Mouse (Mus musculus) megakaryocyte progenitor cell, adult 5-6 weeks (primary cell): ENCODE measurements around the gene Poln. TPM values are rescaled to one million over a fixed set of nuclear protein-coding genes. Genes with fewer than 3 reads are reported as not detected.

Source experiments
- ATAC-seq: replicated peaks from 2 replicates; pipeline ENCODE4 v1.8.0; 2016; ENCODE audit warnings: mild to moderate bottlenecking, moderate TSS enrichment, inconsistent platforms; ENCODE audit not compliant: poor library complexity
- total RNA-seq, 2 experiments: library from RNA; stranded (forward) in 1 of 2; stranded (reverse) in 1 of 2; fragments of 157-497, 149-512 nt in 1 of 2; fragments of 200-1000 nt in 1 of 2; gene quantifications; 2 replicates each; pipeline versions ENCODE4 v1.2.3 to v1.2.4; 2015 to 2017

Gene Poln
- total RNA-seq, 2 experiments from 2014 or later: 1.7 to 2.5 TPM

DNA sequence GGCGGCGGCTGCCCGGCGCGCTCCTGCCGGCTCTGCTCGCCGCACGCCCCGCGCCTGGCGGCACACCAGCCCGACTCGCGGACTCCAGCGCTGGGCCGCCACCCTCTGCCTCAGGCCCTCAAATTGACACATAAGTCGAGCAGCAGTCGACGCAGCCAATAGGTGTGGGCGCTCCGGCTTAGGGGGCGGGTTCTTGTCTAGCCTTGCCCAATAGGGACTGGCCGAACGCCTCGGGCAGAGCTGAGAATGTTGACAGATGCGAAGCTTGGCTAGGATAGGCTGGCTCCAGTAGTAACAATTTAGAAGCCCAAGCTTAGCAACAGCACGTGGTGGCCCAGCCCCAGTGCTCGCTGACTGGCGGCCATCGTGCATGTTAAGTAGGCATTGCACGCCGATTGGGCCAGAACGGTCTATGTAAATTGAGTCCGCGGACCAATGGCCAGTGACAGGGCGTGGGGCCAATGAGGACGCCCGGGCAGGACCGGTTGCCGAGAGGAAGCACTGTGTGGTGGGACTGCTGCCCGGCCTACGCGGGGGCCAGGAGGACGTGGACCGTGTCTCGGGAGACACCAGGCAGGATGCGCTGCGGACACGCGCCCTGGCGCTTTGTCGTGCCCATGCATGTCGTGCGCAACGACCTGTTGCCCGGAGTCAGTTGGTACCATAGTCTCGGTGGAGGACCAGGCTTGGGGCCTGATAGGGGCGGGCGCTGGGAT, 18.5 kb upstream of the Poln start, which contains the start of gene Mxd4:
Gene Mxd4, minus strand, starts transcription at position 120 of the 716 bp plus-strand sequence.
- ATAC-seq: peak; percentile 91

GRCm38 (mm10) chr5:34186961-34187391, 17.7 kb upstream of the Poln start:
- 0 out of 2 replicates have a peak, but pooled peaks have one; percentile 6 for ATAC-seq

GRCm38 (mm10) chr5:34186391-34186790, 17.1 kb upstream of the Poln start:
- no peak for ATAC-seq

DNA sequence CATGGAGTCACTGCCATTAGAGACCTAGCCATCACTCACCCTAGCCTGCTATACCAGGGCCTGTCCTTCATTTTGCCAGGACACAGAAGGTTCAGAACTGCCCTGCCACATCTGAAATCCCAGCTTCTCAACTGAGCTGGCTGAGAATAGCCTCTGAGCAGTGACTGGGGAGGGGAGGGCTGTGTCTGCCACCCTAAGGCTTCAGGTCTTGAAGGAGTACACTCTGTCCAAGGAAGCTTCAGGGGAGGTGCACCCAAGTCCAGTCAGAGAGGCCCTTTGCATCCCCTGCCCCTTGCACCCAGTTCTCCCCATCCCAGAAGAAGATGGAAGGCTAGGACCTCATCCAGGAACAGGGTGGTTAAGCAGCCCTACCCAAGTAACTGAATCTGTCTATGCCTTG, 16.5 kb upstream of the Poln start:
- no peak for ATAC-seq

DNA sequence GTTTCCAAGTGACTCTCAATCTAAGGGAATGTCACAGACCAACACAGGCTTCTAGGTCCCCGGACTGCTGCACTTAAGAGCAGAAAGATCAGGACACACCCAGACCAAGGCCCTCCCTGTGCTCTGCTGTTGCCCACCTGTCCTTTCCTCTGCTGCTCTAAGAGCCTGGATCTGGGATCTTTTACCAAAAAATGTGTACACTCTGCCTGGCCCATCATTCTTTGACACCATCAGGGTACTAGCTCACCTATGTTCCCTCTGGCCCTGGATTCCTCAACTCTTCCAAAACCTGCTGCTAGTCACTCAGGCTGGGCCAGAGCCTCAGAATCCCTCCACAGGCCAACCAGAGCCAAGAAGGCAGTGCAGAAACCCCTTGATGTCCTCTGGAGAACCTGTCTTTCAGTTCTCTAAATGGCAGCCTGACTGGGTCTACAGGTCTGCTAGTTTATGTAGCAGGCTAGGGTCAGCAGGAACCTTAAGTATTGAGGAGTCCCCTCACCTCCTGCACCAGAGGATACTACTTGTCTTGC, 15.9 kb upstream of the Poln start:
- ATAC-seq: no peak

DNA sequence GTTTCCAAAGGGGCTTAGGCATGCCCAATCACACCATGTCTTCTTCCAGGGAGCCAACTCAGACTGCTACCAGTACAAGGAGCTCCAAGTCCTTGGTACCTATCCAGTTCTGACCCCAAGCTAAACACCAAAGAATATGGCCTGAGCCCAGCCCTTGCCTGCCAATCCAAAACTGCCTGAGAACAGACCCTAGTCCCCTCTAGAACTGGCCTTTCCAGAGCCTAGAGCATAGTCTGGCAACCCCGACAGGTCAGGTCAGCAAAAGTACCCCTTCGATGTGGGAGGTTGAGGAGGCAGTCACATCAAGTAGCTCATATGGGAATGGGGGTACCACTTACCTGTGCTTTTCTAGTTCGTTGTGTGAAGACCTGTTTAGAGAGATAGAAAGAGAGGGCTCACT, 14.7 kb upstream of the Poln start:
- no peak for ATAC-seq

DNA sequence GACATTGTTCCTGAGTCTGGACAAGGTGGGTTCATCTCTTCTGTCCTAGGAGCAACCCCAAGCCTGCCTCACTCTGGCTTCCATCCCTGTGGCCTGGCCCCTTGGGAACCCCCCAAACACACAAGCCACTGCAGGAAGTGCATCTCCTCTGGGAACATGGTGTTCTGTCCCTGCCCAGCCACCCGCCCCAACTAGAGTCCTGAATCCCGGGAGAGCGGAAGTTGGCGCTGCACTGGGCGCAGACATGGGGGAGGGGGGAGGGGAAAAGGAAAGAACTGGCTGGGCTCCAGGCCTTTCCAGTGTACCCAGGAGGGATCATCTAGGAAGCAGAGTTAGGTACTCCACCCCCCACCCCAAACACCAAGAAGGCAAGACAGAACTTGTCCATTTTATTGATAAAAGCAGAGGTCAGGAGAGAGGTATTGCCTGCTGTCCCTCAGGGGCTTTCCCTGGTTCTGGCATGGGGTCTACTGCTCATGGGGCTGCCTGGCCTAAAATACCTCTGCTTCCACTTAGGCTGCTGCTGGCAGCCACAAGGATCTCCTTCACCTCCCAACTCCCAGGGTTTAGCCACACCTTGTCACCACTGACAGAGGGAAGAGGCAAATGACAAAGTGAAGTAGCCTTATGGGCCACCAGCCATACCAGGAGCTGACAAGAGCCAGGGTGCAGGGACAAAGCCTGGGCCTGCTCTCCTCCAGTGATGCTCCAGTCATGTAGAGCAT, 14.1 kb upstream of the Poln start:
- ATAC-seq: no peak

DNA sequence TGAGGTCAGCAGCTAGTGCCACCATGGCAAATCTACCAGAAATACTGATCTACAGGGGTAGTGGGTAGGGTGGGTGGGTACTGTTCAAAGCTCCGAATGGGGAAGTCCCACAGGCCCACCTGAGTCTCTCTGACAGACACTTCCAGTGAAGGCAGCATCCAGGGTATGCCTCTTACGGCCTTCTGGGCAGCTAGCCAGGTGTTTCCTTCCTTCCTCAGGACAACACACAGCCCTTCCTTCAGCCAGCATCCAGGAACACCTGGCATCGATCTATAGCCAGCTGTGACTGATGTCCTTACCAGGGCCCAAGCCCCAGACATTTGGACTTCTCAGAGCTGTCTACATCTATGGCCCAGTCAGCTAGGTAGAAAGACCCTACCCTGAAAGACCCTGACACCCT, 13.2 kb upstream of the Poln start:
- no peak for ATAC-seq

DNA sequence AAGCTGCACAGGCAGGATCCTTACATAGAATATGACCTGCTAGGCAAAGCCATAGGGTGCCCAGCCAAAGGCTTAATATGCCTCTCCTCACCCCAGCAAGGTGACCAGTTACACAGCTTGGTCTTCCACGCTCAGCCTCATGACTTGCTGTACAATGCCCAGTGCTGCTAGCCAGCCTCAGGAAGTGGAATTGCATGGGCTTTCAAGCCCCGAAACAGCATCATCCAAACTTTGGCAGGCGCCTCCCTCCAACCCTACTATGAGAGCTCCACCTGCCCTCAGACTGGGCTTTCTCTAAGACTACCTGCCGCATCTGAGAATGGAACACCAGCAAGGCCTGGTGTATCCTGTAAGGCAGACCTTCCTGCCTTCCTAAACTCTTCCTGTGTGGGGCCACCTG, 8.6 kb upstream of the Poln start:
- no peak for ATAC-seq

DNA sequence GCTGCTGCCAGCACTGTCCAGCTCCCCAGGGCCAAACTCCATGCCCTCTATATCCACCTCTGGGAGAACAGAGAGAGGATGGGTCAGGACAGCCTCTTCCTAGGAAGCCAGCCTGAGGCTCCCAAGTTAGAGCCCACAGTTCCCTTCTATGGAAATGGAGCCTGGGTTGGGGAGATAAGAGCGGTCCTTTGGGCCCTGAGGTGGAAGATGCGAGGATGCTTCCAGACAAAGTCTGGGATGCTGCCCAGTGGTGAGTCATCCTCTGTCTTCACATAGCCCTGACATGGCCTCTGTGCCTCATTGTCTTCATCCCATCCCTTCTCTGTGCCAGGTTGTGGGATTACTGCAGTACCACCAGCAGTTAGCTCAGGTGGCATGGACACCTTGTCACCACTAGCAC, 7.8 kb upstream of the Poln start:
- no peak for ATAC-seq

DNA sequence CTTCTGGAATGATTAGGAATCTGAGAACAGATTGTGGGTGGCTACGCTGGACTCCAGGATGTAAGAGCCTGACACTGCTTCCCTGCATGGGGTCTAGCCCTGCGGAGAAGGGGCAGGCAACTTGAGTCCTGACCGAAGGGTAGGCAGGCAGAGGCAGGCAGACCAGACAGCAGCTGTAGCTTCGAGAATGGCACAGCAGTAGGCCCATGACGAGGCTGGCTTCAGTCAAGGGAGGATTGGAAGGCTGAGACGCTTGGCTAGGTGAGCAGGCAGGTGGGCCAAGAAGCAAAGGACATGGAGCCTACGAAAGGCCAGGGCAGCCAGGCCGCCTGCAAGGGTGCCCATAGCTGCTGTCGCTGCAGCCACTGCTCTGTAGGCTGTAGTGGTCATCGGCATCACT, 7.4 kb upstream of the Poln start:
- no peak for ATAC-seq

GRCm38 (mm10) chr5:34175403-34175694, 6.1 kb upstream of the Poln start:
- no peak for ATAC-seq

DNA sequence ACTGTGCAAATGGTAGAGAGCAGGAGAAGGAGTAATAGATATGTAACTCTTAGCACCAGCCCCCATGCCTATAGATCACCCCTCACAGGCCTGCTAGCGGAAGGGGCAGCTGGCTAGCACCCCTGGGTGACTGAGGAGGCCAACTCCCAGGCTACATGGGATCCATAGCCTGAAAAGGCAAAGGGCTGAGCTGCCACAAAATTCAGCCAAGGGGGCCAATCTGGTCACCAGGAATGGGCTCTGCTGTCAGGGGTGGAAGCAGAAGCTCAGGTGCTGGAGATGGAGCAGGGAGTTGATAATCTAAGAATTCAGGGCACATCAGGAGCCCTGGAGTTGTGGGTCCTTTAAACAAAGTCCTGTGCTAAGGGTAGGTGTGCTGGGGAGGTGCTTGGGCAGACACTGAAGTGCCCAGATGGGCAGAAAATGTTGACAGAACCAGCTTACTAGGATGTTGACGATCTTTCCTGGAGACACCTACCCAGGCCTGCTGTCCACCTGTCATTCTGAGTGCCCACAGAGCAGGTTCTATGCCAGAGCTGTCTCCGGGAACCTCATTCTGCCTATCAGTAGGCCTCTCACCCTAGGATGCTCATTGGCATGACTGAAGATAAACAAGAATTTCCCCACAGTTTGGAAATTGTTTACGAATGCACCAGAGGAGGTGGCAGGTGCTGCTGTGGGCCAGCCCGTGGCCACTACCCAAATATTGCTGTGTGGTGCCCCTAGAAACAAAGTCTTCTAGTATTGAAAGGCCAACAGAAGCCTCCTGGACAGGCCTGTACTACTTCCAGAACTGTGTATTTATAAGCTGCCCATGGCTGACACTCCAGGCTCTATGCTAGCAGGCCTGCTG, 5.5 kb upstream of the Poln start:
- ATAC-seq: no peak

- no peak for ATAC-seq
Observed at GRCm38 (mm10) chr5:34174021-34174420, 4.8 kb upstream of the Poln start.

- ATAC-seq: no peak
Observed at GRCm38 (mm10) chr5:34170726-34171125, 1.5 kb upstream of the Poln start.

GRCm38 (mm10) chr5:34169954-34170353, 706 bp upstream of the Poln start:
- ATAC-seq: no peak

GRCm38 (mm10) chr5:34167857-34168256, 1.4 kb downstream of the Poln start:
- no peak for ATAC-seq

DNA sequence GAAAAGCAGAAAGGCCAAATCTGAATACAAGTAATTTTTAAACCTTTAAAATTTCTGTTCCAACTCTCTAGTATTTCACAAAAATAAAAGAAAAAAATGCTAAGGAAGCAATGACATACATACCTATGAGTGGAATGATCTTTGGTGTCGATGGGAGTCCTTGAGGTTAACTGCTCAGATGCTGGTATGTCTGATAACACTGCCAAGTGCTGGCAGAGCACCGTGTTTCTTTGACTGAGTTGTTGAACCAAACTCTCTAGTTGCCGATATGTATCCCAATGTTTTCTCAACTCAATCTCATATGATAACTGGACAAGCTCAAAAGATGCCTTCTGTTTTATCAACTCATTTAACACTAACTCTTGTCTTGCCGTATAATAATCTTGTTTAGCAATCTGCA, 3.5 kb downstream of the Poln start:
- 0 out of 2 replicates have a peak, but pooled peaks have one; percentile 10 for ATAC-seq

DNA sequence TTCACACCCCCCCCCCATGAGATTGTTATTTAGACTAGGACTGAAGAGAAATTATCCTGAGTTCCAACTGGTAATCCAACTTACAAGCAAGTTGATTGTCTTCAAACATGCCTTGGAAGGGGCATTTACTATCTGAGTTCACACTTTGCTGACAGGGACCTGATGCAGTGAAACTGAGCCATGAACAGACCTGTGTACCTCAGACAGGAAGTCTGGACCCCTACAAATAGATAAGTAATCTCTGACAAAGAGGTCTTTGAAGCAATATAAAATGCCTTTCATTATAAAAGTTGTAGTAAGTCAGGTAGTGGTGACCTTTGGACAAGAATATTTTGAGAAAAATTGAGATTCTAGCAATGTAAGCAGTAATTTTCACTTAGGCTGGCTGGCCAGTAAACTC, 20.8 kb downstream of the Poln start:
- no peak for ATAC-seq

DNA sequence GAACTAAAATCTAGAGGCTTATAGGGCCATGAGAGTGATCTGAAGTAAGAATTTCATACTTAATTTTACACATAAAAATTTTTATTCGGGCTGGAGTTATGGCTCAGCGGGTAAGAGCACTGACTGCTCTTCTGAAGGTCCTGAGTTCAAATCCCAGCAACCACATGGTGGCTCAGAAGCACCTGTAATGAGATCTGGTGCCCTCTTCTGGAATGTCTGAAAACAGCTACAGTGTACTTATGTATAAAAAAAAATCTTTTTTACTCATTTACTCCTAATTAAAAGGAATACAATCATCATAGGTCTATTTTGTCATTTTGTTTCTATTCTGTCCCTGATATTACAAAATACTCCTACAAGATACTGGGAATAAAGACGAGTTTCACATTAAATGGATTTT, 21.7 kb downstream of the Poln start:
- no peak for ATAC-seq

GRCm38 (mm10) chr5:34139751-34140150, 29.5 kb downstream of the Poln start:
- ATAC-seq: peak; percentile 76
